Mouse (Mus musculus): Measurements from ENCODE around the gene Slc38a6. TPM values are rescaled to one million over a fixed set of nuclear protein-coding genes. Genes with fewer than 3 reads are reported as not detected.

Gene Slc38a6
- polyA plus RNA-seq, 1 experiment from 2014 or later: 10.9 TPM

GRCm38 (mm10) chr12:73325181-73325580, 38.6 kb downstream of the Slc38a6 start:
- H3K27ac ChIP-seq (replicated peaks): no peak overlapping the region
- H3K4me2 ChIP-seq: no peak overlapping the region
- peaks cover 15% of the 10 kb centered on the region; the same call in 1 of the 2 replicates for H3K4me1 ChIP-seq (replicated peaks)
- H3K27me3 ChIP-seq: no peaks in the 10 kb centered on the region
- no peaks in the 10 kb centered on the region for H3K9me3 ChIP-seq
- no peak for ATAC-seq (ENCODE audit: low read depth)
- WGBS: 64% methylated on average over 2 of the region's 2 CpGs
- no peaks in the 10 kb centered on the region for H3K36me3 ChIP-seq
- no peak overlapping the region for H3K4me3 ChIP-seq
- H3K9ac ChIP-seq: no peak overlapping the region

- WGBS: 23% methylated on average over 4 of the region's 4 CpGs
- H3K4me2 ChIP-seq: no peak overlapping the region
- H3K36me3 ChIP-seq: no peaks in the 10 kb centered on the region
- H3K27me3 ChIP-seq: no peaks in the 10 kb centered on the region
- H3K4me3 ChIP-seq: no peak overlapping the region
- no peak overlapping the region for H3K27ac ChIP-seq (replicated peaks)
- H3K9ac ChIP-seq: no peak overlapping the region
- no peaks in the 10 kb centered on the region for H3K9me3 ChIP-seq
- peaks cover 15% of the 10 kb centered on the region; the same call in 1 of the 2 replicates for H3K4me1 ChIP-seq (replicated peaks)
- ATAC-seq (ENCODE audit: low read depth): no peak
Observed at GRCm38 (mm10) chr12:73325617-73326016, 39.0 kb downstream of the Slc38a6 start.

- H3K27ac ChIP-seq (replicated peaks): no peak overlapping the region
- H3K4me1 ChIP-seq (replicated peaks): peaks cover 12% of the 10 kb centered on the region; the same call in 1 of the 2 replicates
- H3K4me3 ChIP-seq: no peak overlapping the region
- H3K9ac ChIP-seq: no peak overlapping the region
- 58% methylated on average over 3 of the region's 3 CpGs for WGBS
- H3K4me2 ChIP-seq: no peak overlapping the region
- H3K36me3 ChIP-seq: peaks cover 3% of the 10 kb centered on the region; the same call in 1 of the 2 replicates
- H3K27me3 ChIP-seq: no peaks in the 10 kb centered on the region
- H3K9me3 ChIP-seq: no peaks in the 10 kb centered on the region
- no peak for ATAC-seq (ENCODE audit: low read depth)
Observed at GRCm38 (mm10) chr12:73327381-73327780, 40.8 kb downstream of the Slc38a6 start.

GRCm38 (mm10) chr12:73328448-73329167, 42.0 kb downstream of the Slc38a6 start:
- H3K9ac ChIP-seq: no peak overlapping the region
- H3K27ac ChIP-seq (replicated peaks): no peak overlapping the region
- WGBS: 78% methylated on average over 4 of the region's 4 CpGs
- no peak overlapping the region for H3K4me3 ChIP-seq
- no peak for ATAC-seq (ENCODE audit: low read depth)
- H3K36me3 ChIP-seq: peaks cover 3% of the 10 kb centered on the region; the same call in 1 of the 2 replicates
- H3K9me3 ChIP-seq: no peaks in the 10 kb centered on the region
- no peaks in the 10 kb centered on the region for H3K27me3 ChIP-seq
- peaks cover 13% of the 10 kb centered on the region; the same call in 1 of the 2 replicates for H3K4me1 ChIP-seq (replicated peaks)
- no peak overlapping the region for H3K4me2 ChIP-seq

- WGBS: 71% methylated on average over 7 of the region's 7 CpGs
- Histone ChIP-seq H3K4me1 (replicated peaks) (peaks cover 23% of the 10 kb centered on the region), H3K4me2 (no peak overlapping the region), H3K27ac (replicated peaks) (no peak overlapping the region), H3K36me3 (peaks cover 3% of the 10 kb centered on the region; the same call in 1 of the 2 replicates), H3K27me3 (no peaks in the 10 kb centered on the region), H3K4me3 (no peak overlapping the region), H3K9ac (no peak overlapping the region), H3K9me3 (no peaks in the 10 kb centered on the region)
- no peak for ATAC-seq (ENCODE audit: low read depth)
Observed at GRCm38 (mm10) chr12:73330236-73330635, 43.7 kb downstream of the Slc38a6 start.

- peaks cover 3% of the 10 kb centered on the region; the same call in 1 of the 2 replicates for H3K36me3 ChIP-seq
- H3K27ac ChIP-seq (replicated peaks): no peak overlapping the region
- no peak overlapping the region for H3K4me3 ChIP-seq
- no peak overlapping the region for H3K4me2 ChIP-seq
- ATAC-seq (ENCODE audit: low read depth): no peak
- no peak overlapping the region for H3K9ac ChIP-seq
- no peaks in the 10 kb centered on the region for H3K27me3 ChIP-seq
- WGBS: 74% methylated on average over 4 of the region's 4 CpGs
- H3K9me3 ChIP-seq: no peaks in the 10 kb centered on the region
- H3K4me1 ChIP-seq (replicated peaks): peaks cover 13% of the 10 kb centered on the region
Observed at GRCm38 (mm10) chr12:73332701-73333100, 46.1 kb downstream of the Slc38a6 start.

GRCm38 (mm10) chr12:73334051-73334551, 47.5 kb downstream of the Slc38a6 start:
- ATAC-seq (ENCODE audit: low read depth): peak; percentile 83
- Histone ChIP-seq H3K4me2 (0 out of 2 replicates have a peak overlapping the region, but pooled peaks have one; percentile 4), H3K27me3 (no peaks in the 10 kb centered on the region), H3K9ac (no peak overlapping the region), H3K4me3 (no peak overlapping the region), H3K36me3 (peaks cover 3% of the 10 kb centered on the region; the same call in 1 of the 2 replicates), H3K4me1 (replicated peaks) (peaks cover 13% of the 10 kb centered on the region), H3K27ac (replicated peaks) (peak overlapping the region; percentile 75), H3K9me3 (no peaks in the 10 kb centered on the region)
- 37% methylated on average over 8 of the region's 8 CpGs for WGBS

- no peak overlapping the region for H3K4me2 ChIP-seq
- no peaks in the 10 kb centered on the region for H3K9me3 ChIP-seq
- no peaks in the 10 kb centered on the region for H3K27me3 ChIP-seq
- peaks cover 24% of the 10 kb centered on the region for H3K4me1 ChIP-seq (replicated peaks)
- no peak for ATAC-seq (ENCODE audit: low read depth)
- H3K36me3 ChIP-seq: no peaks in the 10 kb centered on the region
- H3K9ac ChIP-seq: no peak overlapping the region
- WGBS: 83% methylated on average over 7 of the region's 7 CpGs
- no peak overlapping the region for H3K4me3 ChIP-seq
- no peak overlapping the region for H3K27ac ChIP-seq (replicated peaks)
Observed at GRCm38 (mm10) chr12:73337127-73337526, 50.5 kb downstream of the Slc38a6 start.

GRCm38 (mm10) chr12:73340642-73341293, 54.2 kb downstream of the Slc38a6 start:
- 15% methylated on average over 8 of the region's 8 CpGs for WGBS
- Histone ChIP-seq H3K4me3 (no peak overlapping the region), H3K27me3 (no peaks in the 10 kb centered on the region), H3K27ac (replicated peaks) (0 out of 2 replicates have a peak overlapping the region, but pooled peaks have one; percentile 2), H3K9ac (no peak overlapping the region), H3K4me2 (no peak overlapping the region), H3K36me3 (peaks cover 14% of the 10 kb centered on the region), H3K9me3 (no peaks in the 10 kb centered on the region), H3K4me1 (replicated peaks) (peaks cover 13% of the 10 kb centered on the region)
- peak; percentile 53; the same call in 1 of the 2 replicates for ATAC-seq (ENCODE audit: low read depth)

- ATAC-seq (ENCODE audit: low read depth): no peak
- no peak overlapping the region for H3K4me3 ChIP-seq
- H3K9me3 ChIP-seq: no peaks in the 10 kb centered on the region
- H3K27me3 ChIP-seq: no peaks in the 10 kb centered on the region
- no peak overlapping the region for H3K9ac ChIP-seq
- H3K27ac ChIP-seq (replicated peaks): peak overlapping the region; percentile 28; the same call in 1 of the 2 replicates
- peaks cover 13% of the 10 kb centered on the region for H3K4me1 ChIP-seq (replicated peaks)
- peaks cover 14% of the 10 kb centered on the region for H3K36me3 ChIP-seq
- WGBS: 50% methylated on average over 14 of the region's 14 CpGs
- H3K4me2 ChIP-seq: no peak overlapping the region
Observed at GRCm38 (mm10) chr12:73341703-73342663, 55.4 kb downstream of the Slc38a6 start.

- ATAC-seq (ENCODE audit: low read depth): no peak
- 95% methylated on average over 4 of the region's 4 CpGs for WGBS
- H3K36me3 ChIP-seq: peaks cover 14% of the 10 kb centered on the region
- no peaks in the 10 kb centered on the region for H3K27me3 ChIP-seq
- no peak overlapping the region for H3K27ac ChIP-seq (replicated peaks)
- H3K4me2 ChIP-seq: no peak overlapping the region
- no peak overlapping the region for H3K9ac ChIP-seq
- no peaks in the 10 kb centered on the region for H3K9me3 ChIP-seq
- no peak overlapping the region for H3K4me3 ChIP-seq
- peaks cover 13% of the 10 kb centered on the region for H3K4me1 ChIP-seq (replicated peaks)
Observed at GRCm38 (mm10) chr12:73344300-73344699, 57.7 kb downstream of the Slc38a6 start.
